Mouse (Mus musculus) ES-E14 (cell line): ENCODE results near the gene Slc25a33. TPM values are rescaled to one million over a fixed set of nuclear protein-coding genes. Genes with fewer than 3 reads are reported as not detected.

Source experiments
- DNase-seq: peaks from one replicate; pipeline ENCODE4 v3.0.0-alpha.2; 2013; ENCODE audit warnings: low read depth, low spot score
- H3K27ac ChIP-seq: 2 replicates; pipeline ENCODE4 v1.5.1; 2012; ENCODE audit warnings: low read depth, mild to moderate bottlenecking, low read length, moderate library complexity, mixed read lengths; ENCODE audit not compliant: poor library complexity, insufficient read depth, severe bottlenecking
- H3K36me3 ChIP-seq: 2 replicates; pipeline ENCODE4 v1.6.1; 2012; ENCODE audit warnings: mild to moderate bottlenecking, low read length, moderate library complexity, mixed read lengths; ENCODE audit not compliant: control insufficient read depth, poor library complexity, insufficient read depth, severe bottlenecking
- H3K4me1 ChIP-seq, 2 experiments: fragments of 150-350 bp in 1 of 2; sonication (generic) in 1 of 2; 2 replicates each; pipeline ENCODE4 v1.6.1; 2012; ENCODE audit warnings: low read length in 2 of 2, mild to moderate bottlenecking in 1 of 2, mixed read lengths in 1 of 2; ENCODE audit not compliant: control insufficient read depth in 2 of 2, insufficient read depth in 2 of 2, poor library complexity in 1 of 2
- H3K4me3 ChIP-seq, 2 experiments: fragments of 150-350 bp in 1 of 2; sonication (generic) in 1 of 2; 2 replicates each; pipeline ENCODE4 v1.5.1; 2012; ENCODE audit warnings: low read length in 2 of 2, low read depth in 1 of 2, mild to moderate bottlenecking in 1 of 2, mixed read lengths in 1 of 2; ENCODE audit not compliant: insufficient read depth in 1 of 2, poor library complexity in 1 of 2, severe bottlenecking in 1 of 2
- H3K9ac ChIP-seq: 2 replicates; pipeline ENCODE4 v1.6.1; 2012; ENCODE audit warnings: low read depth, mild to moderate bottlenecking, low read length, mixed read lengths; ENCODE audit not compliant: poor library complexity, insufficient read depth, severe bottlenecking
- H3K9me3 ChIP-seq: fragments of 150-350 bp; sonication (generic); 2 replicates; pipeline ENCODE4 v1.6.1; 2012; ENCODE audit warnings: low read depth, mild to moderate bottlenecking, low read length; ENCODE audit not compliant: control insufficient read depth, insufficient read depth
- CHD2 ChIP-seq: IDR thresholded peaks from 2 replicates; pipeline ENCODE4 v1.6.1; 2014; ENCODE audit warnings: mild to moderate bottlenecking, low read depth, low read length, inconsistent platforms
- HCFC1 ChIP-seq: IDR thresholded peaks from 2 replicates; pipeline ENCODE4 v1.6.1; 2012; ENCODE audit warnings: low read length, inconsistent platforms, borderline replicate concordance; ENCODE audit not compliant: insufficient read depth
- MAFK ChIP-seq: IDR thresholded peaks from 2 replicates; pipeline ENCODE4 v1.6.1; 2014; ENCODE audit warnings: mild to moderate bottlenecking, low read depth, low read length, inconsistent platforms; ENCODE audit not compliant: insufficient read depth
- ZC3H11A ChIP-seq: IDR thresholded peaks from 2 replicates; pipeline ENCODE4 v1.6.1; 2012; ENCODE audit warnings: low read depth, mild to moderate bottlenecking, inconsistent platforms, low read length, borderline replicate concordance
- ZNF384 ChIP-seq: IDR thresholded peaks from 2 replicates; pipeline ENCODE4 v1.6.1; 2012; ENCODE audit warnings: low read depth, low read length, inconsistent platforms
- in situ Hi-C, 2 experiments: fragments of 600-800 bp; cut with MboI; formaldehyde crosslinking; loops; one replicate each; pipeline ENCODE4 v1.15.1; 2025; ENCODE audit warnings: low sequenced_read_pairs in 2 of 2, inconsistent platforms in 1 of 2; ENCODE audit not compliant: unreplicated experiment in 2 of 2
- total RNA-seq: library from RNA; depleted of rRNA; stranded (reverse); fragments of 300-350 nt; gene quantifications from 2 replicates; pipeline ENCODE4 v1.2.3, GENCODE M21; 2012

The Slc25a33 gene
- total RNA-seq, 1 experiment, result 12.2 TPM

GRCm38 (mm10) chr4:149740301-149740700 is 33.8 kb downstream of the Slc25a33 start:
- in situ Hi-C loops, result no loop called here
- Histone ChIP-seq H3K4me3 (no peak overlapping the region), H3K9ac (no peak overlapping the region), H3K9me3 (no peaks in the 10 kb centered on the region), H3K27ac (no peak overlapping the region), H3K4me1 (peaks cover 10 to 19% of the 10 kb centered on the region in 2 experiments), H3K36me3 (peaks cover 23% of the 10 kb centered on the region; the same call in 1 of the 2 replicates)
- TF ChIP-seq HCFC1, result no peak
- TF ChIP-seq ZNF384, result no peak
- TF ChIP-seq ZC3H11A, result no peak
- TF ChIP-seq CHD2, result no peak
- TF ChIP-seq MAFK, result no peak
- no peak for DNase-seq

- in situ Hi-C loops, result no loop called here
- peaks cover 16% of the 10 kb centered on the region; the same call in 1 of the 2 replicates for H3K36me3 ChIP-seq
Observed at GRCm38 (mm10) chr4:149739478-149739877, 34.6 kb downstream of the Slc25a33 start.

GRCm38 (mm10) chr4:149737383-149738324 is 36.4 kb downstream of the Slc25a33 start, which contains the start of gene Tmem201:
Tmem201 (minus strand) TSS chr4:149738044.
- H3K9ac ChIP-seq, result peak within 1 kb of the TSS; percentile 92
- peak; percentile 93 for DNase-seq
- in situ Hi-C loops, result no loop called here
- no peaks in the 10 kb centered on the region for H3K9me3 ChIP-seq
- H3K4me3 ChIP-seq, result peak within 1 kb of the TSS; percentile 93 to 94
- H3K27ac ChIP-seq, result peak within 1 kb of the TSS; percentile 47
- H3K4me1 ChIP-seq, result peaks cover 8 to 16% of the 10 kb centered on the region in 2 experiments; a peak in 3 of 4 replicates
- TF ChIP-seq ZC3H11A (no peak), ZNF384 (no peak)
- peaks cover 12% of the 10 kb centered on the region; the same call in 1 of the 2 replicates for H3K36me3 ChIP-seq

More at GRCm38 (mm10) chr4:149739478-149739877, 34.6 kb downstream of the Slc25a33 start:
- Histone ChIP-seq H3K9me3 (no peaks in the 10 kb centered on the region), H3K4me3 (no peak overlapping the region), H3K9ac (no peak overlapping the region), H3K4me1 (peaks cover 8 to 15% of the 10 kb centered on the region in 2 experiments), H3K27ac (no peak overlapping the region)
- DNase-seq, result no peak
- TF ChIP-seq ZNF384 (no peak), HCFC1 (no peak), MAFK (no peak), ZC3H11A (no peak), CHD2 (no peak)

- TF ChIP-seq ZC3H11A (no peak), CHD2 (no peak), HCFC1 (no peak), ZNF384 (no peak)
- Histone ChIP-seq H3K27ac (no peak overlapping the region), H3K36me3 (peaks cover 11% of the 10 kb centered on the region; the same call in 1 of the 2 replicates), H3K9ac (peak overlapping the region; percentile 92), H3K4me1 (peaks cover 8 to 20% of the 10 kb centered on the region in 2 experiments; a peak in 3 of 4 replicates), H3K9me3 (no peaks in the 10 kb centered on the region), H3K4me3 (peak overlapping the region in 1 of 2 experiments; percentile 93; a peak in 2 of 4 replicates)
- in situ Hi-C loops, result no loop called here
- no peak for DNase-seq
Observed at GRCm38 (mm10) chr4:149736581-149736980, 37.5 kb downstream of the Slc25a33 start.
